Mouse (Mus musculus) brain, adult 2 months (tissue): Measurements from ENCODE around the gene Tmed2.
A peak's percentile ranks its signal among the peaks of the same experiment; 100 is the strongest.
"Not testable (repeated sequence)": the region's sequence is repeated elsewhere in the genome, so short reads cannot be mapped to it uniquely, and the experiment has no call there.

Source experiments
- DNase-seq: peaks from one replicate; pipeline ENCODE4 v3.0.0; 2011; ENCODE audit warnings: low read depth, low spot score

Tmed2 gene

DNA sequence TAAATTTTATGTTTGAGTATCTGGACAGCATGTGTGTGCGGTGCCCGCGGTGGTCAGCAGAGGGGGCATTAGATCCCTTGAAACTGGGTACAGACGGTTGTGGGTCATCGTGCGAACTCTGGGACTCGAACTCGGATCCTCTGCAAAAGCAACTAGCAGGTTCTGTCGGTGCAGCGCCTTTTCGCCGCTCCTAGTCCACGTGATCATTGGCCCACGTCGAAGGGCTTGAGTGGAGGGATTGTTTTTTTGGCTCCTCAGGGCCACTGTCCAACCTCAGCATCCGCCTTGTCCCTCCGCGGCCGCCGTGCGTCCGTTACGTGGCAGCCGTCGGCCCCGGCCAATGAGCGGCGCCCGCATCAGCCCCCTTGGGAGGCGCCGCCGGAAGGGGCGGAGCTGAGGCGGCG lies at the start of gene Tmed2:
Gene Tmed2, plus strand, starts transcription at position 313 of the 404 bp plus-strand sequence.
- DNase-seq, result peak; percentile 99

DNA sequence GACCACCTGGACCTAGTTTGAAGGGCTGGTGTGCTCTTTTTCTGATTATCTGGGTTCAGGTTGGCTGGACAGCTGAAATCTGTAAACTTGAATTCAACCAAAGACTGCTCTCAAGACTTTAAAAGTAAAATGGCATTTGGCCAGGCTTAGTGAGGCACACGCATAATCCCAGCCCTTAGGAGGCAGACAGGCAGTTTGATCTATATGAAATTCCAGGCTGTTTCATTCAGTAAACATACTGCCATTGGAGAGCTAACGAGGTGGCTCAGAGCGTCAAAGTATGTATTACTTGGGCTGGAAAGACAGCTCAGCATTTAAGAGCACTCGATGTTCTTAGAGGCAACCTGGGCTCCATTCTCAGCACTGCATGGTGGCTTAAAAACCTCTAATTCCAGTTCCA lies 48.8 kb upstream of the Tmed2 start:
- DNase-seq, result no peak

DNA sequence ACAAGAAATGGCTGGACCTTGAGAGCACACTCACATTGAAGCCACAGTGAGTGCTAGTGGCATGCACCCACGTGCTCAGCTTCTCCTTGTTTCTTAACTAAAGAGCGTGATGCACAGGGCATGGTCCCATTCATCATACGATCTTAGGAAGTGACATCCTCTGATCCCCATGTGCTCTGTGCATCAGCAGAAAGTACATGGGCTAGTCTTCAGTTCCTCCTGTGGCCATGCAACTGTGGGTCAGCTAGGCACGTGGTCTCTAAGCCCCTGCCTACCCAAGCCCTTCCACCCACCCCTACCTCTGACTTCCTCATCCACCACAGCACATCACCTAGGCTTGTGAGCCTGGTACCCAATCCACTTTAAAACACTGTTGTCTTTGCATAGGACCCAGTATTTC lies 47.9 kb upstream of the Tmed2 start:
- no peak for DNase-seq

DNA sequence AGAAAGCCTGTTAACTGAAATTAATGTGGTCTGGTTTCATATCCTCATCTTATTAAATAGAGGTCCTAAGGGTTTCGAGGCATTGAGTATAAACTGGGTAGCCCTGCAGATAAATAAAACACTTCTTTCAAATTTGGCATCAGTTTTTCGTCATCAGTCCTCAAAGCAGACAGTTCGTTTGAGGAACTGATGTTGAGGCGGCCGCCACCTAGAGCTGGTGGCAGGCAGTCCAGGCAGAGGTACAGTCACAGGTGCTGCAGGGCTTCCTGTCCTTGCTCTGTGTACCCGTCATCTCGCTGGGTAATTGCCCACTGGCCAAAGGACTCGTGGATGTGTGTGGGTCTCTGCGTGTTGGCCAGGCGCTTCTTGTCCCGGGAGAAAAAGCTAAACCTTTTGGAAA lies 47.0 kb upstream of the Tmed2 start:
- DNase-seq, result no peak

GRCm38 (mm10) chr5:124495547-124495946 lies 44.9 kb upstream of the Tmed2 start:
- DNase-seq, result peak; percentile 61

- peak; percentile 45 for DNase-seq
Observed at GRCm38 (mm10) chr5:124496614-124497514, 43.6 kb upstream of the Tmed2 start.

DNA sequence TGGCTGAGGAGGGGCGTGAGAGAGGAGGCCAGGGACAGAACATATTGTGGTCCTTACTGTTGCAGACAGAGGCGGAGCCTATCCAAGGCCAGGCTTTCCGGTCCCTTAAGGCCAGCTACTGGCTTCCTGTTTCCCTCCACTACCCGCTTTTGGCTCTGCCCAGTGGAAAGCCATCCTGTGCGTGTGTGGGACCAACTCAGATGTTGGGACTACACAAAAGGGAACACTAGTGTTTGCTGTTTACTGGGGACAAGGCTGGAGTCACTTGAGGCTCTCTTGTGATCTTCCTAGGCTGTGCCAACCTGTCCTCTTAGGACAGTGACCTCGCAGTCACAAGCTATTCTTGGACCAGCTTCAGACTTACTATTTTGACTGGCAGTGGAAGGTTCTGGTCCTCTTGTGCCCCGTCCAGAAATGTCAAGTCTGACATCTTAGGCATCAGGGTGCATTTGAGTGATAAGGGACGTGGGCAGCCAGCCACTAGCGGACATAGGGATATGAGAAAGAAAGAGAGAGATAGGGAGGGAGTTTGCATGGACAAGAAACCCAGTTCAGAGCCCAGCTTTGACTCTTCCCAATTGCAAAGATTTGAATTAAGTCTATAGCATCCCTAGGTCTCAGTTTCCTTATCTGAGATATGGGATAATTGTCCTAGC lies 42.1 kb upstream of the Tmed2 start:
- peak; percentile 52 for DNase-seq

DNA sequence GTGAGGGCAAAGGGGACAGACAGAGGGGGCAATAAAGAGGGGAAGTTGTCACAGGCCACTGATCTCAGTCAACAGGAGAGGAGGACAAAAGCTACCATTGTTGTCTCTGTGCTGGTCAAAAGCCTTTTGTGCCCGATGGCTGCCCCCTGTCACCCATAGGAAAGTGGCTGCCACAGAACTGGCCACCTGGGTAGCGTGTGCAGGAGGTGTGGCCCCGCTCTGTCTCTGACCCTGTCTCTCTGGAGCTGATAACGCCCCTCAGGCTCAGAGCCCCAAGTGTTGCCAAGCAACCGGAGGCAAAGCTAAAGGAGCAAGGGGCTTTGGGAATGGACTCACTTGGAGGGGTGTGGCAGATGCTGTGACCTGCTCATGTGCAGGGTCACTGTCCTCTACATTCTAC lies 41.5 kb upstream of the Tmed2 start:
- peak; percentile 55 for DNase-seq

- DNase-seq, result not testable (repeated sequence)
Observed at GRCm38 (mm10) chr5:124500037-124500436, 40.5 kb upstream of the Tmed2 start.

DNA sequence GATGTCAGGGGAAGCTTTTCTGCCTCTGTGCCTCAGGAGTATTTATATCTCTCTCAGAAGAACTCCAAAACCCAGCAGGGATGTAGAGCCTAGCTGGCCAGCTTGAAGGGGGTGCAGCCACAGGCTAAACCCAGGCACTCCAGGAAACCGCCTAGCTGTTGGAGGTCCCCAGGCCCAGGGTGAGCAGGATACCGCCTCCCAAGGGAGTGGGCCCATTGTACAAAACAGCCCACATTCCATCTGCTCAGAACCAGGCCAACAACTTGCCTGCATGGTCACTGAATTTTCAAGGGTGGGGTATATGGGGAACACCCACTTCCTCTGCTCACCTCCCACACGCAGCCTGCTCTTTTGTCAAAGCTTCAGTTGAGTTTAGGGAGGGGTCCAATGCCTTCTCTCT lies 39.9 kb upstream of the Tmed2 start:
- peak; percentile 70 for DNase-seq

DNA sequence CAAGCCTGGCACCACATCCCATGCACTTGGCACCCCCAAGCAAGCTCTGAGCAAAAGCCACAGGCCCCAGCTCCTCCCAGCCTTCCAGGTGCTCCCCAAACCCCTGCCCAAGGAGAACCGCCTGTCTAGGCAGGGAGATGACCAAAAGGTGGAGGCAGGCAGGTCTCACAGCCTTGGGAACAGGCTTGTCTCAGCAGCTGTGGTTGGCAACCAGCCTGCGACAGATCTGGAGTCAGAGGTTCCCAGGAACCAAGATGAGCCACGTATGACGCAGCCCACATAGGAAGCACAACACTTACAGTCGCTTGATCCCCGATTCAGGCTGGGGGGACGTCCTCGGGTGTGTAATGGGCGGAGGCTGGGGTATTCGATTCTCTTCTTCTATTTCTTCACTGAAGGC lies 39.0 kb upstream of the Tmed2 start:
- no peak for DNase-seq

- DNase-seq, result peak; percentile 90
Observed at GRCm38 (mm10) chr5:124503742-124504141, 36.8 kb upstream of the Tmed2 start.

- no peak for DNase-seq
Observed at GRCm38 (mm10) chr5:124505235-124505634, 35.3 kb upstream of the Tmed2 start.

DNA sequence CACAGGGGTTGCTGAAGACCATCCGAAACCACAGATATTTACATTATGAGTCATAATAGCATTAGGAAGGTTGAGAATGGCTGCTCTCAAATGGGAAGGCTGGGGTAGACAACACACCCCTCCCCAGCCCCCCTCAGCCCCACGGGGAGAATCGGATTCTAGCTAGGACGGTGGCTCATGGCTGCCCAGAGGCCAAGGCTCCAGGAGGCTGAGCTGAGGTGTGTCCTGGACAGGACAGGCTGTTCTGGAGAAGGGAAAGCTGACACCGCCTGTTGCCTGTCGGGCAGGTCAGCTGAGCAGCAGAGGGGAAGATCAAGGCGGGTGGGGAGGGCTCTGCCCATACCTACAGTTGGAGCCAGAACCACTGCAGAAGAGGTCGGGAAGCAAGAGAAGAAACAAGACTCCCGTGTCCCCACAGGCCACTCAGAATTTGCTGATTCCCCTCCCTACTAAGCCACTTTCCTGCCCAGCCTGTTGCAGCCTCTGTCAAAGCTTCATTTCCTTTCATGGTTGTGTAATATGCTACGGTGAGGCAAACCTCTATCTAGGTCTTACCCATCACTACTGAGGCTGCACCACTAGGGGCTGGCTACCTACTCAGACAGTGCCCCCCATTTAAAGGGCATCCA lies 33.6 kb upstream of the Tmed2 start:
- no peak for DNase-seq

DNA sequence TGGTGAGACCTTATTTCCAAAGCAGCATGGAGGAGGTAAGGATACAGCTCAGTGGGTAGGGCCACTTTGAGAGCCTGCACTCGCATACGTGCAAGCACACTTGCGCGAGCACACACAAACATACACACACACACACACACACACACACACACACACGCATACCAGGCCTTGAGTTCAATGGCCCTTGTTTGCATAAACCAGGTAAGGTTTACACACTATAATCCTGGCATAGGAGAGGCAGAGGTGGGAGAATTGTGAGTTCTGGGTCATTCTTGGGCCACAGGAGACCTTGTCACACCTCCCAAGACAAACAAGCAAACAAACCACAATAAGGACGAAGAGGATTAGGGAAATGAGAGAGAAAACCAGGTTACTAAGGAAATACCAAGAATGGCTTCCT lies 31.3 kb upstream of the Tmed2 start:
- no peak for DNase-seq

DNA sequence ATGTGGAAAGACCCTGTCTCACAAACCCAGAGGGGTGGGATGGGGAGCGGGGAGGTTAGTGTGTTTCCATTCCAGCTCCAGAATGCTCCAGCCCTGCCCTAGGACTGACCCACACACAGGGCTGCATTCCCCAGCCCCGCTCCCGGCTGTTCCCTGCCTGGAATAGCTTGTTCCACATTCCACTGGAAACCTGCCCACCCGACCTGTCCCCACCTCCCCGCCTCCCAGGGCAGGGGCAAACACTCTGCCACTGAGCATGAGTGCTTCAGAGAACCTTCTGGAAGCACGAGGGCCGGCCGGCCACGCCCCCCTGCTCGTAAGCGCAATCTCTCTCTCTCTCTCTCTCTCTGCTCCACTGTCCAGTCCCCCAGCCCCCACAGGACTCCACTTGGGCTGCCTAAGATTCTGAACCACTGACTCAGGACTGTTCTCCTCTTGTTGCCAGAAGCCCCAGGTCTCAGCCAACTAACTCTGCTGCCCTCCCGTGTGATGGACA lies 30.7 kb upstream of the Tmed2 start:
- no peak for DNase-seq

DNA sequence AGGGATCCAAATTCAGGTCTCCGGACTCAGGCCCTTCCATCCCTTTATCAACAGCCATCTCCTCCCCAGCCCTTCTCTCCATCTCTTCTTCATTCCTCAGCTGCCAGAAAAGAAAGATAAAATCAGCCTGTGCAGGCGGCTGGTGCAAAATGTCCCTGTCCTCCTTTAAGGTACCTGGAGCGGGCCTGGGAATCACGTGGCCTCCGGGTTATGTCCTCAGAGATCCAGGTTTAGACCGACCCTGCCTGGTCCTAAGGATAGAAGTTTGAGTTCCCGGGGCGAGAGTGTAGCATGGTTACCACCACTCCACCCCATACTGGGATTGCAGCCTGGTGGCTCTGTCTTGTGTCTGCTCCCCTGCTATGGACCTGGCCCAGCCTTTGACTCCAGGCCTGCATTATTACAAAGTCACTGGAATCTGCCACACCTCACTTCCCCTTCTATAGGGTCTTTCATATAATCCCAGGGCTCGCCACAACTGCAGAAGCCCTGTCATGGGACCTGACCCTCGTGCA lies 29.9 kb upstream of the Tmed2 start:
- DNase-seq, result no peak

DNA sequence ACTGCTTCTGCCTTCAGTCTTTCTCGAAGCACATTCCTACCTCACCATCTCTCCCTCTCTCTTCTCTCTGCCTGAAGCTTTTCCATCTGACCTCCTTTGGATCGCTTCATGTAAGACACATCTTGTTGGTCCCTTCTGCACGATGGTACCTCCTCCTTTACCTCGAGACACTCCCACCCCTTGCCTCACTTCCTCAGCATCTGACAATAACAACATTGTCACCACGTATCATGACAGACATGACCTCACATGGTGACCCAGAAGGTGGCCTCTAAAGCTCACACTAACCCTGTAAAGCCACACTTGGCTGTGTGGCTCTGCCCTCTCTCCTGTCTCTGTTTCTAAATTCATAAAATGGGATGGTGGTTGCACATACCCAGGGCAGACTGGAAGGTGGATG lies 24.7 kb upstream of the Tmed2 start:
- no peak for DNase-seq

DNA sequence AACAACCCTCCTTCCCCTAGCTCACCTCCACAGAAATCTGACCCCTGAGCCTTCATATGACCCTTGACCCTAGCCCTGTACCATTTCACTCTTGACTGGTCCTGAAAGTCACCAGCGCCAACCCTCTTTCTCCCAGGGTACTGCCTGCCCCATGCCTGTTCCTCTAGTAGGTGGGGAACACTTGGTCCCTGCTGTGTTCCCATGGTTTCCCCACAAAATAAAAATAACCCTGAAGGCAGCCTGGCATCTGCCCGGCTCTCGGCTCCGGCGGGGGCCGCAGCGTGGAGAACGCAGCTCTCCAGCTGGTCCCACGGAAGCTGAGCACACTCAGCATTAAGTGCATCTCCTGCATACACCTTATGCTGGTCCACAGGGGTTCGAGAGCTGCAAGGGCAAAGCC lies 21.8 kb upstream of the Tmed2 start:
- peak; percentile 86 for DNase-seq

DNA sequence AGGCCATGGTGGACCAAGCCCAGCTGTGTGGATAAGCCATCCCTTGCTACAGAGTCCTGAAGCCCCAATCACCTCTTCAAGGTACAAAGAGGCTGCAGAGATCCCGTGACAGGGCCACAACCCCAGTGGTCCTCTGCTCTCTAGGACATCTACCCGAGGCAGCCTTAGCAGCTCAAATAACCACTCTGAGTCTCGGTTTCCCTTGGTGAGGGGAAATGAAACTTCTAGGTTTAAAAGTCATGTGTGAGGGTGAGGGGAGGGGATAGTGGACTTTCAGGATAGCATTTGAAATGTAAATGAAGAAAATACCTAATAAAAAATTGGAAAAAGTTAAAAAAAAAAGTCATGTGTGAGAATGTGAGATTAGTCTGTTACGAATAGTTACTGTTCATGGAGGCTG lies 18.9 kb upstream of the Tmed2 start:
- no peak for DNase-seq

- no peak for DNase-seq
Observed at GRCm38 (mm10) chr5:124523032-124523431, 17.5 kb upstream of the Tmed2 start.

- no peak for DNase-seq
Observed at GRCm38 (mm10) chr5:124524943-124525342, 15.6 kb upstream of the Tmed2 start.
